Mouse (Mus musculus) right cerebral cortex, postnatal 10 days (tissue): ENCODE measurements around the gene Dpf2.
A peak's percentile ranks its signal among the peaks of the same experiment; 100 is the strongest.

Experiments
- DNase-seq, 2 experiments: peaks; one replicate each; pipeline ENCODE4 v3.0.0; 2021; ENCODE audit warnings: low spot score in 2 of 2

The Dpf2 gene

GRCm38 (mm10) chr19:5935691-5936090, 22.9 kb upstream of the Dpf2 start:
- no peak for DNase-seq

GRCm38 (mm10) chr19:5935266-5935665, 22.5 kb upstream of the Dpf2 start:
- no peak for DNase-seq

GRCm38 (mm10) chr19:5929634-5930596, 17.1 kb upstream of the Dpf2 start:
- DNase-seq, result no peak

- no peak for DNase-seq
Measured at GRCm38 (mm10) chr19:5928546-5928945, 15.7 kb upstream of the Dpf2 start.

- no peak for DNase-seq
Measured at GRCm38 (mm10) chr19:5928104-5928503, 15.3 kb upstream of the Dpf2 start.

- DNase-seq, result no peak
Measured at GRCm38 (mm10) chr19:5927532-5927931, 14.7 kb upstream of the Dpf2 start.

GRCm38 (mm10) chr19:5927026-5927425, 14.2 kb upstream of the Dpf2 start:
- DNase-seq, result no peak

GRCm38 (mm10) chr19:5925311-5925855, 12.6 kb upstream of the Dpf2 start:
- no peak for DNase-seq

- DNase-seq, result peak; percentile 95 to 96
Measured at GRCm38 (mm10) chr19:5924713-5925093, 11.9 kb upstream of the Dpf2 start, which contains the start of gene Cdc42ep2. TSS of gene Cdc42ep2 (minus strand) at chr19:5924816.

GRCm38 (mm10) chr19:5923990-5924712, 11.3 kb upstream of the Dpf2 start:
- peak; percentile 92 to 95 for DNase-seq

- DNase-seq, result no peak
Measured at GRCm38 (mm10) chr19:5922963-5923362, 10.2 kb upstream of the Dpf2 start.

GRCm38 (mm10) chr19:5922119-5922942, 9.5 kb upstream of the Dpf2 start:
- no peak for DNase-seq

- DNase-seq, result no peak
Measured at GRCm38 (mm10) chr19:5921715-5922114, 8.9 kb upstream of the Dpf2 start.

GRCm38 (mm10) chr19:5912103-5913006, 455 bp downstream of the Dpf2 start:
- DNase-seq, result peak; percentile 99 to 100

GRCm38 (mm10) chr19:5911430-5912102, 1.2 kb downstream of the Dpf2 start:
- DNase-seq, result no peak

GRCm38 (mm10) chr19:5910221-5910620, 2.6 kb downstream of the Dpf2 start:
- no peak for DNase-seq

- no peak for DNase-seq
Measured at GRCm38 (mm10) chr19:5907275-5907674, 5.5 kb downstream of the Dpf2 start.

- peak; percentile 98 for DNase-seq
Measured at GRCm38 (mm10) chr19:5894002-5894678, 18.7 kb downstream of the Dpf2 start, which contains the start of gene Tigd3. TSS of gene Tigd3 (minus strand) at chr19:5894149.
